Mouse (Mus musculus): ENCODE data around the gene Afap1. TPM values are rescaled to one million over a fixed set of nuclear protein-coding genes. Genes with fewer than 3 reads are reported as not detected.

The Afap1 gene
- polyA plus RNA-seq, 1 experiment, result 12.4 TPM

- peak overlapping the region; percentile 72 for H3K4me2 ChIP-seq (ENCODE audit: low read depth)
- H3K27me3 ChIP-seq (ENCODE audit: control insufficient read depth, insufficient read depth, insufficient read length), result no peaks in the 10 kb centered on the region
- TF ChIP-seq MAX (IDR thresholded peaks at IDR 0.05; ENCODE audit: low read depth) (no peak), E2F4 (IDR thresholded peaks at IDR 0.05; ENCODE audit: insufficient read depth) (no peak), USF1 (IDR thresholded peaks at IDR 0.05; ENCODE audit: low read depth) (peak; percentile 57), TCF3 (IDR thresholded peaks at IDR 0.05; ENCODE audit: insufficient read length, low read depth) (no peak), MYOG (IDR thresholded peaks at IDR 0.05; ENCODE audit: control insufficient read depth in 1 of 3, insufficient read depth in 1 of 3, insufficient read length in 2 of 3, low read depth in 2 of 3) (peak in 2 of 3 experiments; percentile 3 to 60), REST (IDR thresholded peaks at IDR 0.05; ENCODE audit: insufficient read depth, insufficient read length) (no peak), CEBPB (IDR thresholded peaks at IDR 0.05; ENCODE audit: insufficient read depth, poor library complexity, severe bottlenecking) (no peak), TCF12 (IDR thresholded peaks at IDR 0.05; ENCODE audit: insufficient read depth, poor library complexity, severe bottlenecking) (no peak), MYOD1 (IDR thresholded peaks at IDR 0.05; ENCODE audit: control insufficient read depth in 1 of 3, insufficient read length in 2 of 3, low read depth in 2 of 3) (peak; percentile 91 to 96 (median 93)), POLR2A (IDR thresholded peaks at IDR 0.05; ENCODE audit: insufficient read length, low read depth) (no peak), POLR2AphosphoS2 (IDR thresholded peaks at IDR 0.05; ENCODE audit: insufficient read length, low read depth) (peak; percentile 35)
- H3K4me3 ChIP-seq, result no peak overlapping the region
- H3K36me3 ChIP-seq (ENCODE audit: control insufficient read depth, insufficient read depth), result no peaks in the 10 kb centered on the region
- H3ac ChIP-seq (ENCODE audit: control insufficient read depth, insufficient read length), result no peak overlapping the region
- H3K79me2 ChIP-seq (ENCODE audit: control insufficient read depth, insufficient read depth), result peaks cover 84% of the 10 kb centered on the region
Observed at GRCm38 (mm10) chr5:35907633-35908426, 14.7 kb downstream of the Afap1 start.

- Histone ChIP-seq H3K4me3 (no peak overlapping the region), H3ac (ENCODE audit: control insufficient read depth, insufficient read length) (no peak overlapping the region), H3K27me3 (ENCODE audit: control insufficient read depth, insufficient read depth, insufficient read length) (no peaks in the 10 kb centered on the region), H3K4me2 (ENCODE audit: low read depth) (peak overlapping the region; percentile 83), H3K79me2 (ENCODE audit: control insufficient read depth, insufficient read depth) (peaks cover 91% of the 10 kb centered on the region), H3K36me3 (ENCODE audit: control insufficient read depth, insufficient read depth) (no peaks in the 10 kb centered on the region)
- TF ChIP-seq MYOD1 (IDR thresholded peaks at IDR 0.05; ENCODE audit: control insufficient read depth in 1 of 3, insufficient read length in 2 of 3, low read depth in 2 of 3) (no peak), REST (IDR thresholded peaks at IDR 0.05; ENCODE audit: insufficient read depth, insufficient read length) (no peak), POLR2AphosphoS2 (IDR thresholded peaks at IDR 0.05; ENCODE audit: insufficient read length, low read depth) (no peak), MAX (IDR thresholded peaks at IDR 0.05; ENCODE audit: low read depth) (no peak), TCF12 (IDR thresholded peaks at IDR 0.05; ENCODE audit: insufficient read depth, poor library complexity, severe bottlenecking) (no peak), TCF3 (IDR thresholded peaks at IDR 0.05; ENCODE audit: insufficient read length, low read depth) (no peak), MYOG (IDR thresholded peaks at IDR 0.05; ENCODE audit: control insufficient read depth in 1 of 3, insufficient read depth in 1 of 3, insufficient read length in 2 of 3, low read depth in 2 of 3) (no peak), SRF (IDR thresholded peaks at IDR 0.05; ENCODE audit: control insufficient read depth, insufficient read length, low read depth) (no peak), CEBPB (IDR thresholded peaks at IDR 0.05; ENCODE audit: insufficient read depth, poor library complexity, severe bottlenecking) (no peak)
Observed at GRCm38 (mm10) chr5:35908626-35909443, 15.7 kb downstream of the Afap1 start.

GRCm38 (mm10) chr5:35915629-35916300 is 22.6 kb downstream of the Afap1 start:
- Histone ChIP-seq H3ac (ENCODE audit: control insufficient read depth, insufficient read length) (no peak overlapping the region), H3K4me2 (ENCODE audit: low read depth) (no peak overlapping the region), H3K36me3 (ENCODE audit: control insufficient read depth, insufficient read depth) (no peaks in the 10 kb centered on the region), H3K27me3 (ENCODE audit: control insufficient read depth, insufficient read depth, insufficient read length) (no peaks in the 10 kb centered on the region), H3K4me3 (no peak overlapping the region), H3K79me2 (ENCODE audit: control insufficient read depth, insufficient read depth) (peaks cover 97% of the 10 kb centered on the region)
- no peak for TF ChIP-seq CEBPB (IDR thresholded peaks at IDR 0.05; ENCODE audit: insufficient read depth, poor library complexity, severe bottlenecking)
- no peak for TF ChIP-seq MYOG (IDR thresholded peaks at IDR 0.05; ENCODE audit: control insufficient read depth in 1 of 3, insufficient read depth in 1 of 3, insufficient read length in 2 of 3, low read depth in 2 of 3)
- TF ChIP-seq USF1 (IDR thresholded peaks at IDR 0.05; ENCODE audit: low read depth), result no peak
- TF ChIP-seq SRF (IDR thresholded peaks at IDR 0.05; ENCODE audit: control insufficient read depth, insufficient read length, low read depth), result no peak
- no peak for TF ChIP-seq TCF12 (IDR thresholded peaks at IDR 0.05; ENCODE audit: insufficient read depth, poor library complexity, severe bottlenecking)

GRCm38 (mm10) chr5:35916666-35917065 is 23.5 kb downstream of the Afap1 start:
- no peaks in the 10 kb centered on the region for H3K27me3 ChIP-seq (ENCODE audit: control insufficient read depth, insufficient read depth, insufficient read length)

More at GRCm38 (mm10) chr5:35916666-35917065, 23.5 kb downstream of the Afap1 start:
- no peak overlapping the region for H3K4me3 ChIP-seq
- H3K79me2 ChIP-seq (ENCODE audit: control insufficient read depth, insufficient read depth), result peaks cover 96% of the 10 kb centered on the region
- H3K36me3 ChIP-seq (ENCODE audit: control insufficient read depth, insufficient read depth), result no peaks in the 10 kb centered on the region
- no peak for TF ChIP-seq POLR2A (IDR thresholded peaks at IDR 0.05; ENCODE audit: insufficient read length, low read depth)
- TF ChIP-seq MYOD1 (IDR thresholded peaks at IDR 0.05; ENCODE audit: control insufficient read depth in 1 of 3, insufficient read length in 2 of 3, low read depth in 2 of 3), result no peak
- no peak for TF ChIP-seq POLR2AphosphoS2 (IDR thresholded peaks at IDR 0.05; ENCODE audit: insufficient read length, low read depth)
- TF ChIP-seq USF1 (IDR thresholded peaks at IDR 0.05; ENCODE audit: low read depth), result no peak
- TF ChIP-seq E2F4 (IDR thresholded peaks at IDR 0.05; ENCODE audit: insufficient read depth), result no peak
- no peak for TF ChIP-seq CEBPB (IDR thresholded peaks at IDR 0.05; ENCODE audit: insufficient read depth, poor library complexity, severe bottlenecking)
- TF ChIP-seq REST (IDR thresholded peaks at IDR 0.05; ENCODE audit: insufficient read depth, insufficient read length), result no peak
- TF ChIP-seq SRF (IDR thresholded peaks at IDR 0.05; ENCODE audit: control insufficient read depth, insufficient read length, low read depth), result no peak
- no peak for TF ChIP-seq TCF3 (IDR thresholded peaks at IDR 0.05; ENCODE audit: insufficient read length, low read depth)
- TF ChIP-seq MYOG (IDR thresholded peaks at IDR 0.05; ENCODE audit: control insufficient read depth in 1 of 3, insufficient read depth in 1 of 3, insufficient read length in 2 of 3, low read depth in 2 of 3), result no peak
- TF ChIP-seq TCF12 (IDR thresholded peaks at IDR 0.05; ENCODE audit: insufficient read depth, poor library complexity, severe bottlenecking), result no peak
- TF ChIP-seq MAX (IDR thresholded peaks at IDR 0.05; ENCODE audit: low read depth), result no peak
- H3K4me2 ChIP-seq (ENCODE audit: low read depth), result no peak overlapping the region
- H3ac ChIP-seq (ENCODE audit: control insufficient read depth, insufficient read length), result no peak overlapping the region
